Mouse (Mus musculus) liver, embryonic 16.5 days (tissue): ENCODE measurements around the gene Mtmr6. TPM values are rescaled to one million over a fixed set of nuclear protein-coding genes. Genes with fewer than 3 reads are reported as not detected.

Source experiments
- ATAC-seq: fragments of 200-750 bp; cut with Nextera tagmentation; 2 replicates; pipeline ENCODE4 v1.8.0; 2017; ENCODE audit warnings: low read depth, mild to moderate bottlenecking, moderate number of reproducible peaks, moderate library complexity
- H3K27ac ChIP-seq: fragments of 300-500 bp; sonication (generic); 2 replicates; pipeline ENCODE4 v1.5.1; 2014; ENCODE audit warnings: mild to moderate bottlenecking, low read length
- H3K27me3 ChIP-seq: fragments of 300-500 bp; sonication (generic); 2 replicates; pipeline ENCODE4 v1.6.1; 2014; ENCODE audit warnings: low read depth, low read length, mixed read lengths; ENCODE audit not compliant: control insufficient read depth, insufficient read depth
- H3K36me3 ChIP-seq: fragments of 300-500 bp; sonication (generic); 2 replicates; pipeline ENCODE4 v1.6.1; 2014; ENCODE audit warnings: mild to moderate bottlenecking; ENCODE audit not compliant: control insufficient read depth, insufficient read depth
- H3K4me1 ChIP-seq: fragments of 300-500 bp; sonication (generic); 2 replicates; pipeline ENCODE4 v1.6.1; 2014; ENCODE audit warnings: low read depth, low read length, mixed read lengths; ENCODE audit not compliant: control insufficient read depth
- H3K4me2 ChIP-seq: fragments of 300-500 bp; sonication (generic); 2 replicates; pipeline ENCODE4 v1.6.1; 2014; ENCODE audit warnings: low read depth, low read length, mixed read lengths
- H3K4me3 ChIP-seq: fragments of 300-500 bp; sonication (generic); 2 replicates; pipeline ENCODE4 v1.5.1; 2014; ENCODE audit warnings: low read depth, mild to moderate bottlenecking, low read length
- H3K9ac ChIP-seq: fragments of 300-500 bp; sonication (generic); 2 replicates; pipeline ENCODE4 v1.6.1; 2014; ENCODE audit warnings: low read depth, low read length
- H3K9me3 ChIP-seq: fragments of 300-500 bp; sonication (generic); replicated peaks from 2 replicates; pipeline ENCODE4 v1.6.1; 2016; ENCODE audit warnings: low read length; ENCODE audit not compliant: control insufficient read depth
- WGBS: fragments of 180-500 bp; shearing (Covaris S2); extraction: QIAGEN DNeasy Blood & Tissue Kit; methylation state at CpG from one replicate; pipeline ENCODE4 v1.1.7; 2014; ENCODE audit not compliant: insufficient replicate concordance; 5-methylcytosine and 5-hydroxymethylcytosine counted together
- polyA plus RNA-seq: library from polyadenylated mRNA; unstranded; fragments of >200 nt; fragmentation: Nextera tagmentation; extraction: Ambion mirVana; gene quantifications from 2 replicates; pipeline ENCODE4 v1.2.1, GENCODE M21; 2015

Mtmr6 gene
- 13.1 and 14.2 TPM in 2 replicates for polyA plus RNA-seq

GRCm38 (mm10) chr14:60264990-60265876 is at the start of gene Mtmr6:
TSS of gene Mtmr6 (plus strand) at chr14:60265228.
- Histone ChIP-seq H3K4me3 (peak within 1 kb of the TSS; percentile 92), H3K27me3 (no peaks in the 10 kb centered on the region), H3K4me1 (peaks cover 12% of the 10 kb centered on the region), H3K4me2 (peak within 1 kb of the TSS; percentile 66), H3K27ac (peak within 1 kb of the TSS; percentile 90), H3K9ac (peak within 1 kb of the TSS; percentile 92), H3K36me3 (no peaks in the 10 kb centered on the region), H3K9me3 (no peaks in the 10 kb centered on the region)
- ATAC-seq: peak; percentile 99
- under 1% methylated on average over 51 of the region's 51 CpGs for WGBS

- H3K27ac ChIP-seq: no peak overlapping the region
Measured at GRCm38 (mm10) chr14:60216125-60216524, 48.9 kb upstream of the Mtmr6 start.

GRCm38 (mm10) chr14:60217616-60218015 is 47.4 kb upstream of the Mtmr6 start:
- no peak overlapping the region for H3K9ac ChIP-seq
- H3K4me2 ChIP-seq: no peak overlapping the region
- H3K4me1 ChIP-seq: no peaks in the 10 kb centered on the region
- ATAC-seq: no peak
- no peaks in the 10 kb centered on the region for H3K9me3 ChIP-seq
- peaks cover 9% of the 10 kb centered on the region for H3K36me3 ChIP-seq
- no peaks in the 10 kb centered on the region for H3K27me3 ChIP-seq
- 90% methylated on average over 4 of the region's 4 CpGs for WGBS
- H3K27ac ChIP-seq: no peak overlapping the region
- H3K4me3 ChIP-seq: no peak overlapping the region

More at GRCm38 (mm10) chr14:60216125-60216524, 48.9 kb upstream of the Mtmr6 start:
- no peak overlapping the region for H3K4me3 ChIP-seq
- H3K4me1 ChIP-seq: no peaks in the 10 kb centered on the region
- 71% methylated on average over 1 of the region's 1 CpGs for WGBS
- H3K9me3 ChIP-seq: no peaks in the 10 kb centered on the region
- no peaks in the 10 kb centered on the region for H3K27me3 ChIP-seq
- H3K36me3 ChIP-seq: peaks cover 7% of the 10 kb centered on the region
- no peak overlapping the region for H3K4me2 ChIP-seq
- no peak overlapping the region for H3K9ac ChIP-seq
- ATAC-seq: no peak

- no peak for ATAC-seq
- 80% methylated on average over 10 of the region's 10 CpGs for WGBS
- no peaks in the 10 kb centered on the region for H3K27me3 ChIP-seq
- H3K36me3 ChIP-seq: peaks cover 9% of the 10 kb centered on the region
- H3K27ac ChIP-seq: no peak overlapping the region
- H3K9me3 ChIP-seq: no peaks in the 10 kb centered on the region
- no peak overlapping the region for H3K9ac ChIP-seq
- no peak overlapping the region for H3K4me3 ChIP-seq
- no peaks in the 10 kb centered on the region for H3K4me1 ChIP-seq
- H3K4me2 ChIP-seq: no peak overlapping the region
Measured at GRCm38 (mm10) chr14:60219886-60220285, 45.1 kb upstream of the Mtmr6 start.

GRCm38 (mm10) chr14:60238551-60238950 is 26.5 kb upstream of the Mtmr6 start:
- Histone ChIP-seq H3K27me3 (no peaks in the 10 kb centered on the region), H3K4me3 (no peak overlapping the region), H3K4me2 (no peak overlapping the region), H3K27ac (no peak overlapping the region), H3K9me3 (no peaks in the 10 kb centered on the region), H3K9ac (no peak overlapping the region), H3K4me1 (no peaks in the 10 kb centered on the region), H3K36me3 (peaks cover 23% of the 10 kb centered on the region)
- WGBS: 73% methylated on average over 3 of the region's 3 CpGs
- no peak for ATAC-seq

GRCm38 (mm10) chr14:60250366-60250765 is 14.7 kb upstream of the Mtmr6 start:
- 0 out of 2 replicates have a peak, but pooled peaks cover under 1% of the 10 kb centered on the region for H3K36me3 ChIP-seq
- peak overlapping the region; percentile 99 for H3K9ac ChIP-seq
- no peak for ATAC-seq
- no peaks in the 10 kb centered on the region for H3K9me3 ChIP-seq
- H3K4me2 ChIP-seq: peak overlapping the region; percentile 80
- no peaks in the 10 kb centered on the region for H3K27me3 ChIP-seq
- peaks cover 6% of the 10 kb centered on the region for H3K4me1 ChIP-seq
- peak overlapping the region; percentile 91 for H3K27ac ChIP-seq
- WGBS: 5% methylated on average over 8 of the region's 8 CpGs
- H3K4me3 ChIP-seq: peak overlapping the region; percentile 97

- under 1% methylated on average over 39 of the region's 39 CpGs for WGBS
Measured at GRCm38 (mm10) chr14:60250879-60251278, 14.1 kb upstream of the Mtmr6 start.

GRCm38 (mm10) chr14:60251281-60252003 is 13.6 kb upstream of the Mtmr6 start, which contains the start of the genes Nupl1 and Gm49336:
TSS of gene Nupl1 (minus strand) at chr14:60251431.
TSS of gene Gm49336 (minus strand) at chr14:60251507.
- no peaks in the 10 kb centered on the region for H3K36me3 ChIP-seq
- peak; percentile 99 for ATAC-seq
- H3K4me3 ChIP-seq: peak within 1 kb of the TSS; percentile 97
- H3K4me1 ChIP-seq: peaks cover 6% of the 10 kb centered on the region
- H3K9me3 ChIP-seq: no peaks in the 10 kb centered on the region
- no peaks in the 10 kb centered on the region for H3K27me3 ChIP-seq
- peak within 1 kb of the TSS; percentile 91 for H3K27ac ChIP-seq
- peak within 1 kb of the TSS; percentile 85 for H3K4me2 ChIP-seq
- H3K9ac ChIP-seq: peak within 1 kb of the TSS; percentile 99
- WGBS: under 1% methylated on average over 62 of the region's 62 CpGs

More at GRCm38 (mm10) chr14:60250879-60251278, 14.1 kb upstream of the Mtmr6 start:
- no peaks in the 10 kb centered on the region for H3K27me3 ChIP-seq
- no peaks in the 10 kb centered on the region for H3K9me3 ChIP-seq
- no peaks in the 10 kb centered on the region for H3K36me3 ChIP-seq
- peak; percentile 46 for ATAC-seq
- H3K4me2 ChIP-seq: peak overlapping the region; percentile 80
- H3K9ac ChIP-seq: peak overlapping the region; percentile 99
- H3K4me1 ChIP-seq: peaks cover 6% of the 10 kb centered on the region
- H3K27ac ChIP-seq: peak overlapping the region; percentile 91
- H3K4me3 ChIP-seq: peak overlapping the region; percentile 97
